Mouse (Mus musculus): ENCODE results near the gene Klhdc10.
A peak's percentile ranks its signal among the peaks of the same experiment; 100 is the strongest.

Gene Klhdc10

DNA sequence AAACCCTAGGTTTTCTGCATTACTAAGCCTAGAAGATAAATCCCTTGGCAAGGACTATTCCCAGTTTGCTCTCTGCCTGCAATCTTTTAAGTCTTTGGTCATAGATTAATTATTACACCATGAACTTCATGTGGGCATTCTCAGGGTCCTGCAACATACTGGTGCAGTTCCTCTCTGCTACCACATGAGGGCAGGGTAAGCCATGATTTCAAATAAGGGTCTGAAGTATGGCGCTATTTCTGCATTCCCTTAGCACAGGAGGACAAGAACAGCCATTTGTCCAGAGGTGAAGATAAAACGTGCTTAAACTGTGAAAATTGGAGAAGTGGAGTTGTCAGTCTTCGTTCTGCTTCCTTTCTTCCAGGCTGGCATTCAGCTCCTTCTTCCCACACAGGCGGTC, 1.8 kb downstream of the Klhdc10 start:
- peak; percentile 89 for DNase-seq

DNA sequence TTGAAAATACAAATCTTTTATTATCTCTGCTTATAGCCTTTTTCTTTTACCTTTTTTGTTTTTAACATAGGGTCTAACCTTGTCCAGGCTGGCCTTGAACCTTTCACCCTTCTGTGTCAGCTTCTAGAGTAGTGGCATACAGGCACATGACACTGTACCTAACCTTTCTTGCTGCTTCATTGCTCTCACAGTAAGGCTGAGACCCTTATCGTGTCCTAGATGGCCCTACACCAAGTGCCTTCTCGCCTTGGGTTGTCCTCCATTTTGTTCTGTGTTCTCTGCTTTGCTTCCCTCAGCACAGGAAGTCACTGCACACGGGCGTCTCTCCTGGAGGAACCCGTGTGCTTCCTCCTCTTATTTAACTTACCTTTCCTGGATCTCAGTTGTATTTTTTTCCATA, 3.0 kb downstream of the Klhdc10 start:
- DNase-seq = no peak

DNA sequence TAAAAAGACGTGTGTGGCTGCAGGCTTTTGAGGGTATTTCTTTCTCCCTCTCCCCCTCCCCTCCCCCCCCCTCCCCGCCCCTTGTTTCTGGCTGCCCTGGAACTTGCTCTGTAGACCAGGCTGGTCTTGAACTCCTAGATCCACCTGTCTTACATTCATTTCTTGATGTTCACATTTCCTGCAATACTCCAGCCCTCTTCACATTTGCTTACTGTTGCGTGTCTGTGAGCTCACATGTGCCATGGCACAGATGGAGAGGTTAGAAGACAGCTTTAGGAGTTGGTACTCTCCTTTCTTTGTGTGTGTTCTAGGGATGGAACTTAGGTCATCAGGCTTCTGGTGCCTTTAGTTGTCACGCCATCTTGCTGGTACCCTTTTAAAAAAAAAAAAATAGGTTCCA, 6.6 kb downstream of the Klhdc10 start:
- no peak for DNase-seq

DNA sequence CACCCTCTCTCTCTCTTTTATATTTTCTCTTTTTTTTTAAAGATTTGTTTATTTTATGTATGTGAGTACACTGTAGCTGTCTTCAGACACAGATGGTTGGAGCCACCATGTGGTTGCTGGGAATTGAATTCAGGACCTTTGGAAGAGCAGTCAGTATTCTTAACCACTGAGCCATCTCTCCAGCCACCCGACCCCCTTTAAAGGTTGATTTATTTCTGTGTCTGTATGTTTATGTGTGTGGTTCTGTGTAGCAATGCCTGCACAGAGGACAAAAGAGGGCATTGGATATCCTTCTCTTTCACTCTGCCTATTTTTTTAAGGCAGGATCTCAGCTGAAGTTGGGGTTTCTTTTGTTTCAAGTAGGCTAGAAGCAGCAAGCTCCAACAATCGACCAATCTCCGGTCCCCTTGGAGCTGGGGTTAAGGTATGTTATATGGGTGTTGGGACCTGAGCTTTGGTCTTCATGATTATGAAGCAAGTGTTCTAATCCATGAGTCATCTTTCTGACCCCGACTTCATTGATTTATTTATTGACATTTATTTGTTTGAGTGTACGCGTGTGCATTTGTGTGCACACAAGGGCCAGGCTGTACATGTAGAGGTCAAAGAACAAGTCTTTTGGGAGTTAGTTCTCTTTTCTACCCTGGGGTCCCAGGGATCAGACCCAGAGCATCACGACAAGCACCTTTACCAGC, 7.9 kb downstream of the Klhdc10 start:
- DNase-seq = no peak

DNA sequence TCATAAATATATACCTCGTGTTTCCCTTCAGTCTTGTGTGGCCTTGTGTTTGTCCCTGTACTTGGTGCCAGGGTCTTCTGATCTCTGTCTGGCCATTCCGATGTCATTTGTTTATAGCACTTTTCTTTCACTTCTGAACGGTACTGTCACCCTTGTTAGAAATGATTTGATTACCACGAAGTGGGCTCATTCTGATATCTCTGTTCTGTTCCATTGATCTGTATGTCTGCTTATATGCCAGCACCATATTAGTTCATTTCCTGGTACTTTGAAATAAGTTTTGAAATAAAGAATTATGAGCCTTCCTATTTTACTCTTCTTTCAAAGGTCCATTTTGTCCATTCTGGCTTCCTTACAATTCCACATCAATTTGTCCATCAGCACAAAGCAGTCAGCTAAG, 9.6 kb downstream of the Klhdc10 start:
- DNase-seq = no peak

DNA sequence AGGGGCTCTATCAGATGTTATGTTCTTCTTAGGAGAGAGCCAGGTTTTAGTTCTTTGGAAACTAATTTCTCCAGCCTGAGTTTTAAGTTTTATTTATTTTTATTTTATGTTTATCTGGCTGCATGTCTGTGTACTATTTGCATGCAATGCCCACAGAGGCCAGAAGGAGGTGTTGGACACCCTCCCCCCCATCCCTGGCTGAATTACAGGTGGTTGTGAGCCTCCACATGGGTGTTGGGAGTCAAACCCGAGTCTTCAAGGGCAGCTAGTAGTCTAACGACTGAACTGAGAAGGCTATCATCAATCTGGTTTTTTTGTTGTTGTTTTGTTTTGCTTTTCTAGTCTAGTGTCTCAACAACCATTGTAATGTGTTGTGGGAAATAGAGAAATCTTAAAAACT, 14.5 kb downstream of the Klhdc10 start:
- no peak for DNase-seq

DNA sequence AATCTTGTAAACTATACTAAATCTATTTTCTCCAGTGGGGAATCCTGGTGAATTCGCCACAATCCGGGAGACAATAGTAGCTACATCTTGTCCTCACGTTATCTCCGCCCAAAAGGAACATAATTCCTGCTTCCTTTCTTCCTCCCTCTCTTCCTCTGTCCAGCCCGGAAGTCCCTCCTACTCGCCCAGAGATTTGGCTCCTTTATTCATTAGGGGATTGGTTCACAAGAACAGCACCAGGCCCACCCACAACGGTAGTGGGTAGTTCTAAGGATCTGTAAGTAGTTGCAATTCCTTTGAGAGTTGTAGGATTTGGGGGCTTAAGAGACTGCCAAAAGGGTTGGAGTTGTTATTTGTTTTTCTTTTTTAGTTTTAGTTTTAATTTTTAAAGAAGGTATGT, 15.1 kb downstream of the Klhdc10 start:
- no peak for DNase-seq

DNA sequence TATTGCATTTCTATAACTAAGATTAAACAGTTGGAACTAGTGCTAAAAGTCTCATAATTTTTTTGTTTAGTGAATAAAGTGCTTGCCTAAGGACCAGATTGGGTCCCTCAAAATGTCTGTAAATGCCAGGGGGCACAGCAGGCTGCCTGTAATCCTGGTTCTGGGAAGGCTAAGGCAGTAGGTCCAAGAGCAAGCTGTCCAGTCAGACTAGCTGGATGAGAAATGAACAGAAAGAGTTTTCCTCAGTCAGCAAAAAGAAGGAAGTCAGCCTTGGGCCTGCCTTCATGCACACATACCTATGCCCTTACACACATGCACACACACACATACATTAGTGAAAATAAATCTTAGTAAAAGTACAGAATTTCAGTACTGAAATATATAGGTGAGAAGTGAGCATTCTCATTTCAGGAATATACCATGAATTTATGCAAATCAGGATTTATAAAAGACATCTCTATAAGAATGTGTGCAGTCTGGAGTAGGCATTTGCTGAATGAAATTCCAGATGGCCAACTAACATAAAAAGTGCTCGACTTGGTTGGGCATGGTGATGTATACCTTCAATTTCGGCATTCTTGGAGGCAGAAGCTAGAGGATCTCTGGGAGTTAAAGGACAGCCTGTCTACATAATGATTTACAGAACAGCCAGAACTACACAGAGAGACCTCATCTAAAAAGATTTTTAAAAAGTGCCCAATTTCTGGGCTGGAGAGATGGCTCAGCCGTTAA, 31.0 kb downstream of the Klhdc10 start:
- DNase-seq = peak; percentile 52

DNA sequence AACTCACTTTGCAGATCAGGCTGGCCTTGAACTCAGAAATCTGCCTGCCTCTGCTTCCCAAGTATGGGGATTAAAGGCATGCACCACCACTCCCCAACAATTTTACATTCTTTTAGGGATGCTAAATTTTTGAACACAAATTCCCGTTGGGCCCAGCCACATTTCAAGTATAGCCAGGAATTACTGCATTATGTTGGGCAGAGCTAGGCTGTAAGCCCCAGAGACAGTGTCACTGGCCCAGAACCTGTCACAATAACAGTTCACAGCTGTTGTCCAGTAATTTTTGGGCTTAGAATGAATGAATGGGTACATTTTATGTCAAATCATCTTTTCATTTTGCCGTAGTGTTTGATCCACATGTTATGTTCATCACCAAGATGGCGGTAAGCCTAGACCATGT, 34.8 kb downstream of the Klhdc10 start:
- DNase-seq = no peak

DNA sequence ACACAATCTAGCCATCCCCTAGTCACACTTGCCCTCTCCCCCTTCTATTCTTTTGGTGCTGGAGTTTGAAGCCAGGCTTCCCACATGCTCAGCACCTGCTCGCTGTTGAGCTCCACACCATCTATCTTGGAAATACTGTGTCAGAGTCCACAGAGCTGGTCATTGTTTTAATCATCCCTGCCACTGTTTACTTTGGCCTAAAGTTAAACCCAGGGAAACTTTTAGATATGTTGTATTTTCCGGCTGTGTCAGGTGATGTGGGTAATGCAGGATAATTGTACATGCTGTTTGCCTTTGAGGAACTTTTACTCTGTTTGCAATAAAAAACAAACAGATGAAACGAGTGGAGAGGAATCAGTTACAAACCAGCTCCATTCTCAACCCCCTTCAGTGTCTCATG, 35.4 kb downstream of the Klhdc10 start:
- DNase-seq = no peak

DNA sequence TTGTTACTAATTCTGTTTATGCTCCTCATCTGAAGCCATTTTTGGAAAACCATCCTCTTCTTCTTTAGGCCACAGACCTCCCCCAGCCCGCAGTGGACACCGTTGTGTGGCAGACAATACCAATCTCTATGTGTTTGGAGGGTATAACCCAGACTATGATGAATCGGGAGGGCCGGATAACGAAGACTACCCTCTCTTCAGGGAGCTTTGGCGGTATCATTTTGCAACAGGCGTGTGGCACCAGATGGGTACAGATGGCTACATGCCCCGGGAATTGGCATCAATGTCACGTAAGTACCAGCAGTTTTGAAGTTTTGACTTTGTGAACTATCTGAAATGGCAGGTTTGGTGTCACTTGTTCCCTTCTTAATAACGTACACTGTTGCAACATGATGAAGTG, 37.9 kb downstream of the Klhdc10 start:
- no peak for DNase-seq

DNA sequence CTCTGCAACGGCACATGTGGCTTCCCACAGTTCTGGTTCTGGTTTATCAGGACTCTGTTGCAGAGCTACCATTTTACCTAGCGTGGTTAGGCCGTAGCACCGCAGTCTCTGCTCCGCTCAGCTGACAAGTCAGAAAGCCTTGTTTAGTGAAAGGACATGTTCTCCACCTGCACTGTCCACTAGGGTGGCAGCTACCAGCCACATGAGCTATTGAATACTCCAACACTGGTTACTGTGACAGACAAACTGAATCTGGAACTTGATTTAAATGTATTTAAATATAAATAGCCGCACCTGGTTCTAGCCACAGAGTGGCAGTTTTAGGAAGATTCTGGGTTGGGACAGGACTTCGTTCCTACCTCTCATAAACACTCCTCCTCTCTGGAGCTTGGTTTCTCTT, 55.3 kb downstream of the Klhdc10 start:
- no peak for DNase-seq

DNA sequence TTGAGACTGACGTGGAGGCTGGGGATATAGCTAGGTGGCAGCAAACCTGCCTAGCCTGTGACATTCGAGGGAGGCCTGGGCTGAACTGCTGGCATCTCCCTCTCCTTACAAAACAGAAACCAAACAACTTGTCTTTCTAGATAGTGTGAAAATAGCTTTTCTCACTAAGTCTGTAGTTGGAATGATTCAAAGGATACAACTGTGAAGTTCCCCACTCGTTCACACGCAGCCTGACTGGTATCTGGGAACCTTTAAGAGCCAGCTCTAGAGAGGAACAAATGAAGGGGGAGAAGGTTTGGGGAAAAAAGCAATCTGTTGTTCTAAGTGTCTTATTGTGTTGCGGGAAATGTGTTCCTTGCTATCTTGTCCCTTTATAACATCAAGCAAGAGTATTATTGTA, 57.0 kb downstream of the Klhdc10 start:
- DNase-seq = no peak

DNA sequence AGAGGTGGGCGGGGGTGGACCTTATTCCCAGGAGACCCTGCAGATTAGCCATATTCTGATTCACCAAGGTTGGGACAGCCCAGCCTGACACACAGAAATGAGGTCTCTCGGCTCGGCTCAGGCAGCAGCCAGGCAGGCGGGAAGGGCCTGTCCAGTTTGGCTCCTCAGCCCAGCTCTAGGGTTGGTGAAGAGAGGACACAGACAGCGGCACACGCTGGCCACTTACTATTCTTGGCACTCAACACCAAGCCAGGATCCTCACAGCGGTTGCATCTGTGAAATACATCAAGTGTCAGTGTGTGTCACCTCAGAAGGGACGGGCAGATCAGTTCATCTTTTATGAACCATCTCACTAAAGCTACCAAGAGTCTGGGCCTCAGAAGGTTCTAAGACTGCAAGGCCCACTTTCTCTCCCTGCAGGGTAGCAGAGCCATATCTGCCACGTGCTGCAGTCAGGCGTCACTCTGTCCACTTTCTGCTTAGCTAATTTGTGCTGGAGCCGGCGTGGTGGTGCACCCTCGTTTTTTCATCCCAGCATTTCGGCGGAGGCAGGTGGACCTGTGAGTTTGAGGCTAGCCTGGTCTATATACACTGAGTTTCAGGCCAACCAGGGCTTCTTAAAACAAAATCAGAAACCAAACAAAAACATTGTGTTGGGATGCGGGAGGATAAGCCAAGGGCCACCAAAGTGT, 57.5 kb downstream of the Klhdc10 start:
- no peak for DNase-seq

DNA sequence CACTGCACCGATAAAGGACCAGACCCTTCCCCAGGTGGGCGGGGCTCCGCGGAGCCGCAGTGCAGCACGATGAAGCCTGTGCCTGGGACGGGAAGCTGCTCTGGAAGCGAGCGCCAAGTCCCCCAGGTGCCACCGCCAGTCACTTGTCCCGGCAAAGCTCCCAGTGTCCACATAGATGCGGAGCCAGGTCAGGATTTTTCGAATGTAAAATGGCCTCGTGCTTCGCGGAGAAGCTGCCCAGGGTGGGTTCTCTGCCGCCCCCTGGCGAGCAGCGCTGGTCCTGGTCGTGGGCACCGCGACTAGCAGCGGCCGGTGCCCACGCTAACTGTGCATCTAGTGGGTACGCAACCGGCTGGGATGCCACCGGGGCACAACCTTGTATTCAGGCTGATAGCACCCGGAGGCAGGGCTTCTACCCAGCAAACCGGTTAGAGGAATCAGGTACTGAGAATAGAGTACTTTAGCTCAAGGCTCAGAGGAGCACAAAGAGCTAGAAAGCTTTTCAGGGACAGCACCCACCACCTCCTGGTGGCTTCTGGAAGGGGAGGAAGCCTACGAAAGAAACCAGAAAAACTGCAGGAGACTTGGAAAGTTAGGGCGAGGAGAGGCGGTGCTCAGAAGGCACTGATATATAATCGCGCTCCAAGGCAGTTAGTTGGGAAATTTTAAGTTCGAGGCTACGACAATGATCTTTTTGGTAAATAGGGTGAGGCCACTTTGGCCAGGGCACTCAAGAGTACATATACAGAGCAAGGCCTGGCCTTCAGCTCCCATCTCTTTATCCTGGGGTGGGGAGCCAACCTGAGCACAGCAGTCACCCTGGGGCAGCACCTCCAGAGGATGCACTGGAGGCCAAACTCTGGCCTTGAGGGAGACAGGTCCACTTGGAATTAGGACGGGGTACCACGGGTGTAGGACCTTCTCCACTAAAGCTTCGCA, 58.4 kb downstream of the Klhdc10 start:
- DNase-seq = peak; percentile 78

DNA sequence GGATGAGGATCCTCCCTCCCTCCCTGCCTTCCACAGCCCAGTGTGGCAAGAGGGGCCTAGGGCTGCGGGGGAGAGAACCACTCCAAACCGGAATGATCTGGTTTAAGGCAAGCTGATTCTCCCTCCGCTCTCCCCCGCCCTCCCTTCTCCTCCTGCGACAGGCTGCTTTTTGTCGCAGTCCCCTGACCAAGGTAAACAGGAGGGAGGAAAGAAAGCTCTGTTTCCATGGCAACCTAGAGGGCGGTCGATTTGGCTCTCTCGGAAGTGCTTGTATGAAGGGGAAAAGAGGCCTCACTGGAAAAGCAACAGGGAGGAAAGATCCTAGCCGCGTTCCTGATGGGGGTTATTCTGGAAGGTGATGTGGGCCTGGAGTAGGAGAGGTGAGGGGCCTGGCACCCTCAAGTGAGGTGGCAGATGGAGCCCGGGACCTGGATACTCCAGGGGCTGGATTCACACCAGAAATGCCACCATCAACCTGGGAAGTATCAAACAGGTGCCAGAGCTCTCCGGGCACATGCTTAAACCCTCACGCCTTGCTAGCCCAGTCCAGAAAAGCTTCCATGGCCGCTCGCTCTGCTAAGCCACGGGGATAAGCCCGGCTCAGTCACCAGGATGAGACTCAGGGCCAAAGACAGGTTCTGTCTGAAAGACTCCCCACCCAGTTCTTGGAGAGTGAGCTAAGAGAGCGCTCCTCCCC, 59.2 kb downstream of the Klhdc10 start:
- peak; percentile 97 for DNase-seq

DNA sequence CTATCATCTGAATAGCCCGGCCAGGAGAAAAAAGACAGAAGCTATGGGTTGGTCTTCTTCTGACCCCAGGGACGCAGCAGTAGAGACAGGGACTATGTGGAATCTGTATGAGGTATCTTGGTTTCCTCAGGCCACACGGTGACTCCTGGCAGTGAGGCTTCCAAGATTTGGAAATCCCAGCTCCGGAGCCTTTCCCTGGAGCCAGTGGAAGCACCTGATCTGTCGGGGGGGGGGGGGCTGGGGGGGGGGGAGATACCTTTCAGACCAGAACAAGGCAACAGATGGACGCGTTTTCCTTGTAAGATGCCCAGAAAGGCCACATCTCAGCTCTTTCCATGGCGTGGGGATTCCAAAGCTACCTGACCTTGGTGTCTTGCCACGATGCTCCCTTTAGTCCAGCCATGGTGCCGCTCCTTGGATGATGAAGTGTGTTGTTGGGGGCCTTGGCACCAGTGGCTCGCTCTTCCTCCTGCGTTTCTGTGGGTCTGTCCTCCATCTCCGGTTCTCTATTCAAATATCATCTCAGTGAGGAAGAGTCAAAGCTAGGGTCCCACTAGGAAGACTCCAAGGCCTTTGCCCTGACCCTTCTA, 60.2 kb downstream of the Klhdc10 start:
- DNase-seq = no peak

DNA sequence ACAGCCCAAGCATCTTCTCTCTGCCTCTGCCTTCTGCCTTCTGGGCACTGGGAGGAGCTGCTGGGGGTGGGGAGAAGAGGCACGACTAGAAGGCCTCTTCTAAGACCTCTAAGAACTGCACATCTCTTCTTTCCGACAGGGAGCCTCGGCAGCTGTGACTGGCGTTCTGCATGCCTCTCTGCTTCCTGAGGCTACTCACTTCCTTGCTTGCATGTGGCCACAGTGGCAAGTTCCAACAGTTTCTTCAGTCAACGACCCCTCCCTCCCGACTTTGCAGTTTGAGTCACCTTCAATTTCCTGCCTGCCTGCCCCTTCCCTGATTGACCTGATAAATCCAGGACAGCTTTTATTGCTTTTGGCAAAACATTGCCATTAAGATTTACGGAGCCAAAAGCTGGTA, 61.2 kb downstream of the Klhdc10 start:
- no peak for DNase-seq

DNA sequence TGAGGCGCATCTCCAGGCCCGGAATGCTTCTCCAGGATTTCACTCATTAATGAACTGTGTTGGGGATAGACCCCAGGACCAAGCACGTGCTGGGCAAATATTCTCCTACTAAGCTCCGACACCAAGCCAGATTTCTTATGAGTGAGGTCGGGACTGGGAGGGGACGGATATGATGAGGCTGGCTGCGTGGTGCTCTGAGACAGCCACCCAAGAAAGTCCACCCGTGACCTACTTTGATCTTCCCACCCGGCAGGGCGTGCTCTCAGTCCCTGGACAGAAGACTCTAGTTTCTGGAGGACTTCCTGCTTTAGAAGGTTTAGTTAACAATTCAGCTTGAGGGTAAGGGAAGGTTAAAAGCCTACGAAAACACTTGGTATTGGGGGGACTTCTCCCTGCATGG, 63.9 kb downstream of the Klhdc10 start:
- DNase-seq = no peak

DNA sequence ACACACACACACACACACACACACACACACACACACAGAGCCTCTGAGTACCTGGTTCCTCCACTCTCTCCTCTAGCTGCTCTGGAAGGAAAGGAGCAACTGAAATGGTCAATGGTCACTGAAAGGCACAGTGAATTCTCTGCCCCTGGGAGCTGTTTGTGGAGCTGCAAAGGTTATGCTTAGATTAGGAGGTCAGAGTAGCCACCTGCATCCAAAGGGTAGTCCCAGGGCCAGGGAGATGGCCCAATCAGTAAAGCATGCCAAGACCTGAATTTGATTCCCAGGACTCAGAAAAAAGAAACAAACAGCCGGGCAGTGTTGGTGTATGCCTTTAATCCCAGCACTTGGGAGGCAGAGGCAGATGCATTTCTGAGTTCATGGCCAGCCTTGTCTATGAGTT, 66.4 kb downstream of the Klhdc10 start:
- DNase-seq = no peak

DNA sequence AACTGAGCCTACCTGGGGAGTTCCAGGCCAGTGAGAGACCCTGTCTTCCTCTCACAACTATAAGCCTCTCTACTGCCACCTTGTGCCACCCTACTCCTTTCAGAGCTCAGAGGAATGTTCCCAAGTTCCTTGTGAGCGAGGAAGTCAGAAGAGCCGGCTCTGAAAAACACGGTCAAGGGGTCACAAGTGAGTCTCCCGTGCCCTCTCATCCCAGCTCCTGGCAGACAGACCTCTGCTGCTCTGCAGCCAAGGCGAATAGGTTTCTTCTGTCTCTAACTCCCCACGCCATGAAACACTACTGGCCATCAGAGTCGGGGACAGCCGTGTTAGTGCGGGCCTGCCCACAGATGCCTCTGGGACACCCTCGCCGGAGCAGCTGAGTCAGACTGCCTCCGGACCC, 67.0 kb downstream of the Klhdc10 start:
- peak; percentile 78 for DNase-seq

DNA sequence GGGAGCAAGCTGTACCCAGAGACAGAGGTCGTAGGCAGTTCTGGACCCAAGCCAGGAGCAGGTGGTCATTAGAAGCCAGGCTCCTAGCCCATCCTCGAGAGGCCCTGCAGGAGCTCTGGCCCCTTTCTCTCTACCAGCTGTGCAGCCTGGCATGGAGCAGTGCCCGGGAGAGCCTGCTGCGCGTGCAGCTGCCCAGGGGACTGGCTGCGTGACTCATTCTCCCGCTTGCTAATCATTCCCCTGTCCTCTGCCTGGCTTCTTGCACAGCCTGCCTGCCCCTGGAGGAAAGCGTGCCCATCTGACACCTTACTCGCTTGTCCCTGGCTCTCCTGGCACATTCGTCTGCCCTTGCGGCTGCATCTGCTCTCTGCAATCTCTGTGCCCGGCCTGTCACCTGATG, 67.7 kb downstream of the Klhdc10 start:
- DNase-seq = peak; percentile 94
